Mouse (Mus musculus) CH12.LX (cell line): Measurements from ENCODE around the gene Krt20.
A peak's percentile ranks its signal among the peaks of the same experiment; 100 is the strongest.

Experiments
- CTCF ChIP-seq, 2 experiments: IDR thresholded peaks in 1 of 2; conservative IDR thresholded peaks in 1 of 2; 2 replicates each; pipeline ENCODE4 v1.5.1; 2011 to 2012; ENCODE audit warnings: low read depth in 2 of 2, low read length in 2 of 2, improper control_type of control experiment in 1 of 2, inconsistent platforms in 1 of 2, mild to moderate bottlenecking in 1 of 2, moderate library complexity in 1 of 2
- MAX ChIP-seq: IDR thresholded peaks from 2 replicates; pipeline ENCODE4 v1.6.1; 2011; ENCODE audit warnings: low read length, improper control_type of control experiment
- MEF2A ChIP-seq: IDR thresholded peaks from 2 replicates; pipeline ENCODE4 v1.6.1; 2014; ENCODE audit warnings: low read depth, mild to moderate bottlenecking, inconsistent platforms, low read length, improper control_type of control experiment, borderline replicate concordance

DNA sequence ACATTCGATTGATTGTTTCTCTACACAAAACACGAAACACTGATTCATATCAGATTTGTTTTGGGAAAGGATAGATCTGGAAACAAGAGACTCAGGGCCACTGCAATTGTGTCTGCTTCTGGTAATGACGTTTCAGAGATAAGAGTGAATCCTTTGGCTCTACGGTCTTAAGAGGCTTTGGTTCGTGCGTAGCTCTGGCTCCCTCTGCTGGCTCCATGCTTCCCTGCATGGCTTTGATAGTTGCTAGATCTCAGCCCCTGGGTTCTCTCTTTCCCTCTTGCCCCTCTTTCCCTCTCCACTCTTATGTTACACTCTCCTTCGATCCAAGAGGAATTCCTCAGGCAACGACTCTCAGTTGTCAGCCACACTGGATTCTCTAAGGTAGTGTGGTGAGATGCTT lies 25.2 kb upstream of the Krt20 start:
- TF ChIP-seq MAX (no peak), CTCF (conservative IDR thresholded peaks at IDR 0.05 in 1 of 2, IDR thresholded peaks at IDR 0.05 in 1 of 2; ENCODE audit: low read depth in 2 of 2, low read length in 2 of 2) (peak; percentile 93 to 99), MEF2A (no peak)
